Mouse (Mus musculus) thymus, adult 18-20 months (tissue): ENCODE results near the gene Tas2r106.

ENCODE experiments used
- DNase-seq, 2 experiments: peaks; one replicate each; pipeline ENCODE4 v3.0.0; 2022; ENCODE audit warnings: mixed read lengths in 2 of 2

Gene Tas2r106

GRCm38 (mm10) chr6:131678786-131679185 is at the start of gene Tas2r106:
Gene Tas2r106, minus strand, starts transcription at chr6:131678886.
- DNase-seq: no peak

GRCm38 (mm10) chr6:131712803-131713202 is 34.1 kb upstream of the Tas2r106 start:
- no peak for DNase-seq

GRCm38 (mm10) chr6:131689963-131690362 is 11.3 kb upstream of the Tas2r106 start, which contains the start of gene Tas2r114:
Gene Tas2r114, minus strand, starts transcription at chr6:131690063.
- DNase-seq: no peak

- DNase-seq: no peak
Observed at GRCm38 (mm10) chr6:131687395-131687794, 8.7 kb upstream of the Tas2r106 start, which contains the start of gene Tas2r105. Gene Tas2r105, minus strand, starts transcription at chr6:131687495.

GRCm38 (mm10) chr6:131685644-131686043 is 7.0 kb upstream of the Tas2r106 start, which contains the start of gene Tas2r104:
Gene Tas2r104, minus strand, starts transcription at chr6:131685744.
- DNase-seq: no peak

GRCm38 (mm10) chr6:131660049-131660448 is 18.6 kb downstream of the Tas2r106 start, which contains the start of gene Tas2r107:
Gene Tas2r107, minus strand, starts transcription at chr6:131660149.
- DNase-seq: no peak

GRCm38 (mm10) chr6:131630812-131631211 is 47.9 kb downstream of the Tas2r106 start, which contains the start of gene Tas2r130:
Gene Tas2r130, minus strand, starts transcription at chr6:131630912.
- DNase-seq: no peak
